Mouse (Mus musculus): ENCODE measurements around the gene Gm7138.
"Not testable (repeated sequence)": the region's sequence is repeated elsewhere in the genome, so short reads cannot be mapped to it uniquely, and the experiment has no call there.

- TF ChIP-seq MAX (IDR thresholded peaks at IDR 0.05; ENCODE audit: low read depth); POLR2A (IDR thresholded peaks at IDR 0.05; ENCODE audit: insufficient read length, low read depth); E2F4 (IDR thresholded peaks at IDR 0.05; ENCODE audit: insufficient read depth): not testable (repeated sequence)
Observed at GRCm38 (mm10) chr10:77782442-77782841, 5.7 kb upstream of the Gm7138 start, which contains the start of gene Gm3250.
